Comparison of ENCODE assay signal across 8 mouse cellular contexts in the genomic region with DNA sequence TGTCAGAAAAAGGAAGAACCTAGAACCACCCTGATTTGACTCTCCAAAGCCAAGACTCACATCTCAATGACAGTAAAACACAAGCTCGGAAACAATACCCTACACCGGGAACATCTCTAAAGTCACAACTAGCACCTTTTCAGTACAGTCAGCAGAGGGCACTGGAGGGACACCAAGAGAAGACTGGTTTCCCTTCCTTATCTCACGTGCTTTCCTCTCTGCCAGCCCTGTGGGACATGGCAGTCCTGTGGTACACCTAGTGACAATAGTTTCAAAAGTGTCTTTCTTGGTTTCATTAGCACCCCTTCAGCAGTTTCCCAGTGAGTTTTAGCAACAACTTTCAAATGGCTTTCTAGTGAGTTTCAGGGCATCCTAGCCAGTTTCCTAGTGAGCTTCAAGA.
DNase-seq lines count a peak whose midpoint lies in the region; ATAC-seq and TF ChIP-seq lines count a peak whose summit lies in the region.
"Had no signal": no experiment of that assay in that cellular context is flagged by ENCODE, and none has a peak within 500 bp of the region (broad histone marks: within the 10 kb centered on the region; RNA-seq: fewer than 3 reads in every experiment).

No protein-coding gene starts in this region.

- H3K4me3 ChIP-seq in lung, embryonic 14.5 days (ENCODE audit: low read depth, low read length) = no peak overlapping the region
- H3K4me3 ChIP-seq: erythroblast, embryonic 14.5 days had no signal

- TF ChIP-seq CTCF in lung, embryonic 14.5 days (IDR thresholded peaks at IDR 0.05; ENCODE audit: low read depth) = peak; percentile 70

- H3K36me3 ChIP-seq in lung, embryonic 14.5 days (ENCODE audit: insufficient read depth) = no peaks in the 10 kb centered on the region

- 13% methylated on average over 3 of the region's 3 CpGs for WGBS in lung, embryonic 14.5 days

- intact Hi-C loops in gastrocnemius, postnatal 14 days (cut with DNase I; ENCODE audit: low total_unique reads) = loop anchor here (10.0 kb wide), 1 partner anchor 119 kb away; no protein-coding TSS in a partner anchor

- no peak overlapping the region for H3K27ac ChIP-seq in lung, embryonic 14.5 days (ENCODE audit: low read depth)

- H3K9ac ChIP-seq in lung, embryonic 14.5 days = no peak overlapping the region

- no peak overlapping the region for H3K4me2 ChIP-seq in lung, embryonic 14.5 days

- peak; percentile 6 for DNase-seq in thymus, postnatal 4 days
- no peak for DNase-seq in thymus, postnatal 25 days
- peak; percentile 54 for DNase-seq in brain, adult 2 months (ENCODE audit: low read depth, low spot score)
- peak; percentile 15 for DNase-seq in gastrocnemius, postnatal 14 days
- peak; percentile 58 to 65 for DNase-seq in kidney, postnatal 25 days
- peak; percentile 66 for DNase-seq in lung, embryonic 14.5 days
- DNase-seq in testis, postnatal 14 days (ENCODE audit: low spot score) = peak; percentile 8

- peaks cover 4% of the 10 kb centered on the region; the same call in 1 of the 2 replicates for H3K27me3 ChIP-seq in lung, embryonic 14.5 days (ENCODE audit: insufficient read depth, low read length)

- H3K9me3 ChIP-seq in lung, embryonic 14.5 days (ENCODE audit: low read depth, low read length) = no peaks in the 10 kb centered on the region

- peak; percentile 52; the same call in 1 of the 2 replicates for ATAC-seq in lung, embryonic 14.5 days (ENCODE audit: insufficient read depth)

- no peaks in the 10 kb centered on the region for H3K4me1 ChIP-seq in lung, embryonic 14.5 days (ENCODE audit: insufficient read depth)
